Mouse (Mus musculus) neutrophil, adult 59 days (primary cell): ENCODE results near the gene St6galnac5. TPM values are rescaled to one million over a fixed set of nuclear protein-coding genes. Genes with fewer than 3 reads are reported as not detected.

ENCODE experiments used
- total RNA-seq, 2 experiments: library from RNA; stranded (reverse); gene quantifications; 1 replicate in 1 of 2; 2 replicates in 1 of 2; pipeline ENCODE4 v1.2.4; 2023

St6galnac5 gene
- not detected for total RNA-seq

GRCm38 (mm10) chr3:152981988-152982387, at the start of gene St6galnac5:
Gene St6galnac5, minus strand, starts transcription at chr3:152982246.

